Mouse (Mus musculus) ES-E14 (cell line): ENCODE measurements around the gene Acta2. TPM values are rescaled to one million over a fixed set of nuclear protein-coding genes. Genes with fewer than 3 reads are reported as not detected.

Source experiments
- DNase-seq: peaks from one replicate; pipeline ENCODE4 v3.0.0-alpha.2; 2013; ENCODE audit warnings: low read depth, low spot score
- H3K27ac ChIP-seq: 2 replicates; pipeline ENCODE4 v1.5.1; 2012; ENCODE audit warnings: low read depth, mild to moderate bottlenecking, low read length, moderate library complexity, mixed read lengths; ENCODE audit not compliant: poor library complexity, insufficient read depth, severe bottlenecking
- H3K36me3 ChIP-seq: 2 replicates; pipeline ENCODE4 v1.6.1; 2012; ENCODE audit warnings: mild to moderate bottlenecking, low read length, moderate library complexity, mixed read lengths; ENCODE audit not compliant: control insufficient read depth, poor library complexity, insufficient read depth, severe bottlenecking
- H3K4me1 ChIP-seq, 2 experiments: fragments of 150-350 bp in 1 of 2; sonication (generic) in 1 of 2; 2 replicates each; pipeline ENCODE4 v1.6.1; 2012; ENCODE audit warnings: low read length in 2 of 2, mild to moderate bottlenecking in 1 of 2, mixed read lengths in 1 of 2; ENCODE audit not compliant: control insufficient read depth in 2 of 2, insufficient read depth in 2 of 2, poor library complexity in 1 of 2
- H3K4me3 ChIP-seq, 2 experiments: fragments of 150-350 bp in 1 of 2; sonication (generic) in 1 of 2; 2 replicates each; pipeline ENCODE4 v1.5.1; 2012; ENCODE audit warnings: low read length in 2 of 2, low read depth in 1 of 2, mild to moderate bottlenecking in 1 of 2, mixed read lengths in 1 of 2; ENCODE audit not compliant: insufficient read depth in 1 of 2, poor library complexity in 1 of 2, severe bottlenecking in 1 of 2
- H3K9ac ChIP-seq: 2 replicates; pipeline ENCODE4 v1.6.1; 2012; ENCODE audit warnings: low read depth, mild to moderate bottlenecking, low read length, mixed read lengths; ENCODE audit not compliant: poor library complexity, insufficient read depth, severe bottlenecking
- H3K9me3 ChIP-seq: fragments of 150-350 bp; sonication (generic); 2 replicates; pipeline ENCODE4 v1.6.1; 2012; ENCODE audit warnings: low read depth, mild to moderate bottlenecking, low read length; ENCODE audit not compliant: control insufficient read depth, insufficient read depth
- CHD2 ChIP-seq: IDR thresholded peaks from 2 replicates; pipeline ENCODE4 v1.6.1; 2014; ENCODE audit warnings: mild to moderate bottlenecking, low read depth, low read length, inconsistent platforms
- HCFC1 ChIP-seq: IDR thresholded peaks from 2 replicates; pipeline ENCODE4 v1.6.1; 2012; ENCODE audit warnings: low read length, inconsistent platforms, borderline replicate concordance; ENCODE audit not compliant: insufficient read depth
- MAFK ChIP-seq: IDR thresholded peaks from 2 replicates; pipeline ENCODE4 v1.6.1; 2014; ENCODE audit warnings: mild to moderate bottlenecking, low read depth, low read length, inconsistent platforms; ENCODE audit not compliant: insufficient read depth
- ZC3H11A ChIP-seq: IDR thresholded peaks from 2 replicates; pipeline ENCODE4 v1.6.1; 2012; ENCODE audit warnings: low read depth, mild to moderate bottlenecking, inconsistent platforms, low read length, borderline replicate concordance
- ZNF384 ChIP-seq: IDR thresholded peaks from 2 replicates; pipeline ENCODE4 v1.6.1; 2012; ENCODE audit warnings: low read depth, low read length, inconsistent platforms
- in situ Hi-C, 2 experiments: fragments of 600-800 bp; cut with MboI; formaldehyde crosslinking; loops; one replicate each; pipeline ENCODE4 v1.15.1; 2025; ENCODE audit warnings: low sequenced_read_pairs in 2 of 2, inconsistent platforms in 1 of 2; ENCODE audit not compliant: unreplicated experiment in 2 of 2
- total RNA-seq: library from RNA; depleted of rRNA; stranded (reverse); fragments of 300-350 nt; gene quantifications from 2 replicates; pipeline ENCODE4 v1.2.3, GENCODE M21; 2012

Acta2 gene
- total RNA-seq, 1 experiment, result 421 TPM

GRCm38 (mm10) chr19:34298531-34298930 is 43.1 kb upstream of the Acta2 start:
- no peak overlapping the region for H3K4me3 ChIP-seq
- no peak overlapping the region for H3K27ac ChIP-seq
- no peak overlapping the region for H3K9ac ChIP-seq
- H3K4me1 ChIP-seq, result no peaks in the 10 kb centered on the region
- no peak for DNase-seq
- TF ChIP-seq ZC3H11A (no peak), MAFK (no peak), ZNF384 (no peak), CHD2 (no peak), HCFC1 (no peak)
- no peaks in the 10 kb centered on the region for H3K9me3 ChIP-seq
- H3K36me3 ChIP-seq, result no peaks in the 10 kb centered on the region
- in situ Hi-C loops, result no loop called here

- no peak overlapping the region for H3K9ac ChIP-seq
- no peak for DNase-seq
- no peaks in the 10 kb centered on the region for H3K4me1 ChIP-seq
- TF ChIP-seq MAFK, result no peak
- no peak for TF ChIP-seq CHD2
- TF ChIP-seq HCFC1, result no peak
- TF ChIP-seq ZNF384, result no peak
- TF ChIP-seq ZC3H11A, result no peak
- H3K4me3 ChIP-seq, result no peak overlapping the region
- in situ Hi-C loops, result no loop called here
- no peaks in the 10 kb centered on the region for H3K9me3 ChIP-seq
- H3K27ac ChIP-seq, result no peak overlapping the region
- H3K36me3 ChIP-seq, result no peaks in the 10 kb centered on the region
These were observed 40.1 kb upstream of the Acta2 start for GRCm38 (mm10) chr19:34295442-34295841.

DNA sequence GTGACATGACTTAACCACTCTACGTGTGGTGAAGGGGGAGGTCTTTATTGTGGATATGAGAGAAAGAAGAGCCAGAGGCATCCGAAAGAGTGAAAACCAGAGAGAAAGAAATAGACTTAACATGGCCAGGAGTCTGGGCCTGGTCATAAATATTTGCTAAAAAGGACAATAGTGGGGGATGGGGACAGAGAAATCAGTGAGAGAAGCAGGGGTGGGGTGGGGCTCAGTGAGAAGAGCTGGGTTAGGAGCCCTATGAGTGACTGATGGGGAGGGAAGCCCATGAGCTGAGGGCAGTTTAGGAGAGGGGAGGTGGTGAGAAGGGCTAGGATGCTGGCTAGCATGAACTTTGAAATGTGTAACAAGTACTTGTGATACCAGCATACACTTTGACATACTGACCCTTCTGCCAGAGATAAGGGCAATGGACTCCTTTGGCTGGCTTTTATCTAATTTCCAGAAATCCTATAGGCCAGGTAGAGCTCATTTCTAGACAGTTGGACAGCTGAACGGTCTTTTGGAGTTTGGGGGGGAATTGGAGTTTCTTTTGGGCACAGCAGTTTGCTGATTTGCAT is 38.1 kb upstream of the Acta2 start:
- no peaks in the 10 kb centered on the region for H3K9me3 ChIP-seq
- no peak for DNase-seq
- H3K9ac ChIP-seq, result no peak overlapping the region
- H3K4me1 ChIP-seq, result 0 out of 4 replicates have a peak, but pooled peaks cover 0 to 3% of the 10 kb centered on the region in 2 experiments
- in situ Hi-C loops, result no loop called here
- H3K4me3 ChIP-seq, result no peak overlapping the region
- H3K27ac ChIP-seq, result no peak overlapping the region
- TF ChIP-seq ZNF384 (no peak), MAFK (no peak), ZC3H11A (no peak), CHD2 (no peak), HCFC1 (no peak)
- H3K36me3 ChIP-seq, result no peaks in the 10 kb centered on the region

DNA sequence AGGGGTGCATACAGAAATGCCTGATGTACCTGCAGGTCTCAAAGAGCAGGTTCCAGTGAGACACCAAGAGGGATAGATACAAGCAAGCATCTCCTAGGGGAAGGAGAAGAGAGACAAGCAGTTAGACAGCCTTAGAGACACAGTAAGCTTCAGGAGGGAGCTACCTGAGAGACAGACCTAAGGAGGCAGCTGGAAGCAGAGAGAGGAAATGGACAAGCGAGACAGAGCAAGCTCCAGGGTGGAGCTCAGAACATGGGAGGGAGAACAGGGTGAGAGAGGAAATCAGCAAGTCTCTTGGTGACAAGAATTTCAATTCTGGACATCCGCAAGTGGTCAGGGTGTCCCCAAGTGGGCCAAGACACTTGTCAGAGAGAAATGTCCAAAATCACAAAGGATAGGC is 37.3 kb upstream of the Acta2 start:
- no peak for DNase-seq
- in situ Hi-C loops, result no loop called here
- Histone ChIP-seq H3K4me1 (0 out of 4 replicates have a peak, but pooled peaks cover 0 to 3% of the 10 kb centered on the region in 2 experiments), H3K36me3 (no peaks in the 10 kb centered on the region), H3K9me3 (no peaks in the 10 kb centered on the region), H3K4me3 (no peak overlapping the region), H3K27ac (no peak overlapping the region), H3K9ac (no peak overlapping the region)
- no peak for TF ChIP-seq ZNF384
- no peak for TF ChIP-seq ZC3H11A
- no peak for TF ChIP-seq CHD2

DNA sequence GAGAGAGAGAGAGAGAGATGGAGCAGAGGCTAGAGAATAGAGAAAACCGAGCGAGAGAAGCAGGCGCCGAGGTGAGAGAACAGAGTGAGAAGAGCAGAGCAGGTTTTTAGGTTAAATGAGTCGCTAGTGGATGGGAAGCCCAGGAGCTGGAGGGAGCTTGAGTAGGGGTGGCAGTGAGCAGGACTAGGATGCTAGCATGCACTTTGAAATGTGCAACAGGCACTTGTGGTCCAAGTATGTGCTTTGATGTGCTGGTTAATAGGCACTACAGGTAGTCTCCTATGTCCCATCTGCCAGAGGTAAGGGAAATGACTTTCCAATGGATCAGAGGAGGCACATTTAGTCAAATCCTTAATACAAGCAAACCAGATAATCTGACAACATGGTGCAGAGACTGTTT is 36.6 kb upstream of the Acta2 start:
- Histone ChIP-seq H3K27ac (no peak overlapping the region), H3K4me1 (0 out of 4 replicates have a peak, but pooled peaks cover 0 to 3% of the 10 kb centered on the region in 2 experiments), H3K4me3 (no peak overlapping the region), H3K9ac (no peak overlapping the region), H3K36me3 (no peaks in the 10 kb centered on the region), H3K9me3 (no peaks in the 10 kb centered on the region)
- in situ Hi-C loops, result no loop called here
- TF ChIP-seq HCFC1 (no peak), ZC3H11A (no peak), MAFK (no peak), CHD2 (no peak), ZNF384 (no peak)
- DNase-seq, result no peak
